Mouse (Mus musculus) c-Kit-positive CD71-positive TER-119-negative erythroid progenitor cells, embryonic 14.5 days (primary cell): ENCODE measurements at regions not wholly inside any gene's neighbourhood (a gene's known extent, or its start where the extent isn't known, plus 50 kb on each side); places are given as distances from the start of the nearest gene placed in this dataset.

Experiments used
- DNase-seq: peaks from one replicate; pipeline ENCODE4 v3.0.0-alpha.2; 2013; ENCODE audit warnings: low read depth

DNA sequence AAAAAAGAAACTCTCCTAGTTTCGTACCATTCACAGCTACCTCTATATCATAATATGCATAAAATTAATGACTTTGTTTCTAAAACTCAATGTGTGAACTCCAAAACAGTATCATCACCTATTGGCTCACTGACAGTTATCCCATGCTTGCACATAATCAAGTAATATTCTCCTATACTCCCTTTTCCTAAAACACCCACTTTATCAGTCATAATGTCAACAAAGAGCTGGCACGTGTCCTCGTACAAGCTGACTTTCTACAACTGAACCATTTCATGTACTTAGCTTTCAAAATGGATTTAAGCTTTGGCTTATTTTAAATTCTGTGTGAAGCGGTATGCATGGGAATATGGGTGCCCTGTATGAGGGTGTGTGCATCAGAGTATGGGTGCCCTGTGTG is 58.0 kb upstream of the Golim4 start:
- DNase-seq, result no peak

DNA sequence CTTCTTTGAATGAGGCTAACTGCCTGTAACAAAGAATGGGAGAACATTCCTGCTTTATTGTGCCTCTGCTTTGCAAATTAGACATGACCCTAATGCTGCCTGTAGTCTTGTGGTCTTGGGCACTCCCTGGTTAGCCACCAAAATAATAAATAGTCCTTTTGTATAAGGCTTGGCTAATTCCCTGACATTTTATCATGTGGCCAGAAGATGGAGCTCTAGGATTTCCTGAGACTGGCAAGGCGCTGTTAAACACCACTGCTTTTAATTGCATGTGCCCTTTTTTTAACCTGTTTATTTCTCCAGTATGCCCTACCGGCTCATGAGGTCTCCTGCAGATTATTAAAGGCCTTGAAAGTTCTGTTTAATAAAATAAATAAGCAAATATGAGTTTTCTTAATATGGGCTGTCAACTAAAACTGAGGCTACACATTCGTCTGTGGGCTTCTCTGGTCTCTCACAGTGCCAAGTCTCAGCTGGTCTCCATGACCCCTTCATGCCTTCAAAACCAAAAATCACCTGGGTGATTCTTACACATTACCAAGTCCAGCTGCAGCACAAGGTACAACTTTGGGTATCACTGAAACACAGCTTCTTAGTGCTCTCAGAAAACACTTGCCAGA is 51.9 kb upstream of the Golim4 start:
- DNase-seq, result peak; percentile 11
